Mouse (Mus musculus) neural tube, embryonic 11.5 days (tissue): ENCODE measurements around the gene Cd300lf. TPM values are rescaled to one million over a fixed set of nuclear protein-coding genes. Genes with fewer than 3 reads are reported as not detected.
A peak's percentile ranks its signal among the peaks of the same experiment; 100 is the strongest.

Experiments used
- ATAC-seq: fragments of 200-750 bp; cut with Nextera tagmentation; 2 replicates; pipeline ENCODE4 v1.8.0; 2017; ENCODE audit warnings: moderate number of reproducible peaks, mild to moderate bottlenecking, moderate TSS enrichment, moderate library complexity; ENCODE audit not compliant: insufficient read depth, low FRiP score, low TSS enrichment
- DNase-seq: peaks from one replicate; pipeline ENCODE4 v3.0.0-alpha.2; 2015; ENCODE audit warnings: low spot score
- H3K27ac ChIP-seq: fragments of 300-500 bp; sonication (generic); 2 replicates; pipeline ENCODE4 v1.5.1; 2014; ENCODE audit warnings: low read depth, mild to moderate bottlenecking, low read length
- H3K27me3 ChIP-seq: fragments of 300-500 bp; sonication (generic); 2 replicates; pipeline ENCODE4 v1.6.1; 2014; ENCODE audit warnings: mild to moderate bottlenecking, low read length, mixed read lengths; ENCODE audit not compliant: control insufficient read depth, insufficient read depth
- H3K36me3 ChIP-seq: fragments of 300-500 bp; sonication (generic); 2 replicates; pipeline ENCODE4 v1.6.1; 2014; ENCODE audit warnings: mild to moderate bottlenecking, low read length, moderate library complexity, mixed read lengths; ENCODE audit not compliant: control insufficient read depth, insufficient read depth
- H3K4me1 ChIP-seq: fragments of 300-500 bp; sonication (generic); 2 replicates; pipeline ENCODE4 v1.6.1; 2014; ENCODE audit warnings: low read length, mixed read lengths; ENCODE audit not compliant: control insufficient read depth, insufficient read depth
- H3K4me2 ChIP-seq: fragments of 300-500 bp; sonication (generic); 2 replicates; pipeline ENCODE4 v1.6.1; 2014; ENCODE audit warnings: low read depth, mild to moderate bottlenecking, moderate library complexity
- H3K4me3 ChIP-seq: fragments of 300-500 bp; sonication (generic); 2 replicates; pipeline ENCODE4 v1.5.1; 2014; ENCODE audit warnings: low read depth, low read length
- H3K9ac ChIP-seq: fragments of 300-500 bp; sonication (generic); 2 replicates; pipeline ENCODE4 v1.6.1; 2014; ENCODE audit warnings: mild to moderate bottlenecking, low read length
- H3K9me3 ChIP-seq: fragments of 300-500 bp; sonication (generic); 2 replicates; pipeline ENCODE4 v1.6.1; 2016; ENCODE audit warnings: low read length; ENCODE audit not compliant: control insufficient read depth
- WGBS: fragments of 180-500 bp; shearing (Covaris S2); extraction: QIAGEN DNeasy Blood & Tissue Kit; methylation state at CpG from one replicate; pipeline ENCODE4 v1.1.7; 2014; 5-methylcytosine and 5-hydroxymethylcytosine counted together
- polyA plus RNA-seq: library from polyadenylated mRNA; unstranded; fragments of >200 nt; fragmentation: Nextera tagmentation; extraction: Ambion mirVana; gene quantifications from 2 replicates; pipeline ENCODE4 v1.2.1, GENCODE M21; 2014

The Cd300lf gene
- polyA plus RNA-seq, 1 experiment from 2014 or later: not detected

- H3K4me2 ChIP-seq: no peak overlapping the region
- ATAC-seq (no peak), DNase-seq (no peak)
- H3K4me1 ChIP-seq: no peaks in the 10 kb centered on the region
- no peak overlapping the region for H3K27ac ChIP-seq
- no peaks in the 10 kb centered on the region for H3K9me3 ChIP-seq
- WGBS: 85% methylated on average over 5 of the region's 5 CpGs
- H3K4me3 ChIP-seq: no peak overlapping the region
- no peak overlapping the region for H3K9ac ChIP-seq
- no peaks in the 10 kb centered on the region for H3K27me3 ChIP-seq
- no peaks in the 10 kb centered on the region for H3K36me3 ChIP-seq
Measured at GRCm38 (mm10) chr11:115078680-115079079, 55.1 kb downstream of the Cd300lf start.

- 96% methylated on average over 1 of the region's 1 CpGs for WGBS
- no peaks in the 10 kb centered on the region for H3K36me3 ChIP-seq
- H3K9me3 ChIP-seq: no peaks in the 10 kb centered on the region
- H3K27ac ChIP-seq: no peak overlapping the region
- no peak overlapping the region for H3K9ac ChIP-seq
- H3K4me3 ChIP-seq: no peak overlapping the region
- no peak overlapping the region for H3K4me2 ChIP-seq
- no peak for ATAC-seq
- no peaks in the 10 kb centered on the region for H3K4me1 ChIP-seq
- H3K27me3 ChIP-seq: no peaks in the 10 kb centered on the region; the same call in 1 of the 2 replicates
- DNase-seq: no peak
Measured at GRCm38 (mm10) chr11:115077436-115077835, 56.4 kb downstream of the Cd300lf start.

GRCm38 (mm10) chr11:115075859-115076258 is 57.9 kb downstream of the Cd300lf start:
- H3K4me3 ChIP-seq: no peak overlapping the region
- no peak overlapping the region for H3K27ac ChIP-seq
- no peaks in the 10 kb centered on the region for H3K36me3 ChIP-seq
- 50% methylated on average over 5 of the region's 5 CpGs for WGBS
- H3K4me2 ChIP-seq: no peak overlapping the region
- DNase-seq: no peak
- H3K27me3 ChIP-seq: no peaks in the 10 kb centered on the region; the same call in 1 of the 2 replicates
- H3K9me3 ChIP-seq: no peaks in the 10 kb centered on the region
- no peak for ATAC-seq
- peaks cover 10% of the 10 kb centered on the region for H3K4me1 ChIP-seq
- H3K9ac ChIP-seq: no peak overlapping the region

GRCm38 (mm10) chr11:115075407-115075806 is 58.4 kb downstream of the Cd300lf start:
- no peaks in the 10 kb centered on the region; the same call in 1 of the 2 replicates for H3K27me3 ChIP-seq
- DNase-seq: no peak
- no peak for ATAC-seq
- no peaks in the 10 kb centered on the region for H3K9me3 ChIP-seq
- H3K4me3 ChIP-seq: no peak overlapping the region
- no peak overlapping the region for H3K4me2 ChIP-seq
- H3K27ac ChIP-seq: no peak overlapping the region
- H3K9ac ChIP-seq: no peak overlapping the region
- H3K4me1 ChIP-seq: peaks cover 15% of the 10 kb centered on the region
- WGBS: 71% methylated on average over 7 of the region's 7 CpGs
- no peaks in the 10 kb centered on the region for H3K36me3 ChIP-seq

- H3K27ac ChIP-seq: no peak overlapping the region
- H3K27me3 ChIP-seq: peaks cover 5% of the 10 kb centered on the region
Measured at GRCm38 (mm10) chr11:115073002-115073401, 60.8 kb downstream of the Cd300lf start.

GRCm38 (mm10) chr11:115071631-115072294 is 62.0 kb downstream of the Cd300lf start:
- Histone ChIP-seq H3K4me2 (peak overlapping the region; percentile 27), H3K27ac (peak overlapping the region; percentile 58; the same call in 1 of the 2 replicates), H3K4me1 (peaks cover 15% of the 10 kb centered on the region), H3K36me3 (no peaks in the 10 kb centered on the region), H3K27me3 (peaks cover 5% of the 10 kb centered on the region), H3K9me3 (no peaks in the 10 kb centered on the region), H3K9ac (no peak overlapping the region), H3K4me3 (no peak overlapping the region)
- ATAC-seq: no peak
- DNase-seq: peak; percentile 45
- 13% methylated on average over 14 of the region's 14 CpGs for WGBS

More at GRCm38 (mm10) chr11:115073002-115073401, 60.8 kb downstream of the Cd300lf start:
- 66% methylated on average over 5 of the region's 5 CpGs for WGBS
- no peaks in the 10 kb centered on the region for H3K9me3 ChIP-seq
- H3K4me3 ChIP-seq: no peak overlapping the region
- no peak for ATAC-seq
- no peaks in the 10 kb centered on the region for H3K36me3 ChIP-seq
- no peak overlapping the region for H3K4me2 ChIP-seq
- no peak overlapping the region for H3K9ac ChIP-seq
- no peak for DNase-seq
- H3K4me1 ChIP-seq: peaks cover 15% of the 10 kb centered on the region

- WGBS: 7% methylated on average over 9 of the region's 9 CpGs
- Histone ChIP-seq H3K27ac (peak overlapping the region; percentile 58; the same call in 1 of the 2 replicates), H3K27me3 (peaks cover 5% of the 10 kb centered on the region), H3K36me3 (no peaks in the 10 kb centered on the region), H3K4me3 (no peak overlapping the region), H3K9ac (no peak overlapping the region), H3K9me3 (no peaks in the 10 kb centered on the region), H3K4me1 (peaks cover 15% of the 10 kb centered on the region), H3K4me2 (peak overlapping the region; percentile 27)
- ATAC-seq (no peak), DNase-seq (peak; percentile 63)
Measured at GRCm38 (mm10) chr11:115071015-115071551, 62.7 kb downstream of the Cd300lf start.

- H3K9ac ChIP-seq: no peak overlapping the region
- no peak overlapping the region for H3K4me3 ChIP-seq
- DNase-seq: no peak
- no peak overlapping the region for H3K4me2 ChIP-seq
- WGBS: 74% methylated on average over 6 of the region's 6 CpGs
- peaks cover 5% of the 10 kb centered on the region for H3K27me3 ChIP-seq
- no peaks in the 10 kb centered on the region for H3K9me3 ChIP-seq
- peaks cover 11% of the 10 kb centered on the region for H3K4me1 ChIP-seq
- no peaks in the 10 kb centered on the region for H3K36me3 ChIP-seq
- no peak for ATAC-seq
- H3K27ac ChIP-seq: no peak overlapping the region
Measured at GRCm38 (mm10) chr11:115066768-115067167, 67.0 kb downstream of the Cd300lf start.
